Mouse (Mus musculus) MEL (cell line): ENCODE results near the gene Pdcd6. TPM values are rescaled to one million over a fixed set of nuclear protein-coding genes. Genes with fewer than 3 reads are reported as not detected.
A peak's percentile ranks its signal among the peaks of the same experiment; 100 is the strongest.

Experiments
- DNase-seq: peaks from one replicate; pipeline ENCODE4 v3.0.0; 2011; ENCODE audit warnings: low read depth, low spot score
- H3K27ac ChIP-seq: 2 replicates; pipeline ENCODE4 v1.5.1; 2012; ENCODE audit warnings: low read depth, mild to moderate bottlenecking, control low read depth, low read length, moderate library complexity; ENCODE audit not compliant: control insufficient read depth
- H3K27me3 ChIP-seq, 2 experiments: fragments of 150-350 bp in 1 of 2; sonication (generic) in 1 of 2; 2 replicates each; pipeline ENCODE4 v1.6.1; 2012; ENCODE audit warnings: low read length in 2 of 2, mild to moderate bottlenecking in 2 of 2, improper control_type of control experiment in 1 of 2, moderate library complexity in 1 of 2; ENCODE audit not compliant: insufficient read depth in 2 of 2, control insufficient read depth in 1 of 2
- H3K36me3 ChIP-seq, 2 experiments: 2 replicates each; pipeline ENCODE4 v1.6.1; 2012 to 2014; ENCODE audit warnings: low read length in 2 of 2, improper control_type of control experiment in 1 of 2, inconsistent platforms in 1 of 2, mild to moderate bottlenecking in 1 of 2; ENCODE audit not compliant: insufficient read depth in 2 of 2, control insufficient read depth in 1 of 2
- H3K4me1 ChIP-seq, 2 experiments: fragments of 150-350 bp in 1 of 2; sonication (generic) in 1 of 2; 2 replicates each; pipeline ENCODE4 v1.6.1; 2012; ENCODE audit warnings: low read length in 2 of 2, improper control_type of control experiment in 1 of 2, mild to moderate bottlenecking in 1 of 2; ENCODE audit not compliant: insufficient read depth in 2 of 2, control insufficient read depth in 1 of 2
- H3K4me3 ChIP-seq, 2 experiments: fragments of 150-350 bp in 1 of 2; sonication (generic) in 1 of 2; 2 replicates each; pipeline ENCODE4 v1.5.1; 2012; ENCODE audit warnings: low read depth in 2 of 2, low read length in 2 of 2, mild to moderate bottlenecking in 2 of 2, moderate library complexity in 2 of 2, control low read depth in 1 of 2, improper control_type of control experiment in 1 of 2; ENCODE audit not compliant: control insufficient read depth in 1 of 2, insufficient read depth in 1 of 2
- H3K79me2 ChIP-seq: 2 replicates; pipeline ENCODE4 v1.6.1; 2012; ENCODE audit warnings: mild to moderate bottlenecking, low read length, moderate library complexity; ENCODE audit not compliant: control insufficient read depth, poor library complexity, insufficient read depth
- H3K9ac ChIP-seq: 2 replicates; pipeline ENCODE4 v1.6.1; 2012; ENCODE audit warnings: low read depth, mild to moderate bottlenecking, control low read depth, low read length, moderate library complexity; ENCODE audit not compliant: control insufficient read depth, poor library complexity, severe bottlenecking
- H3K9me3 ChIP-seq: fragments of 150-350 bp; sonication (generic); replicated peaks from 2 replicates; pipeline ENCODE4 v1.6.1; 2012; ENCODE audit warnings: mild to moderate bottlenecking, low read length, improper control_type of control experiment, moderate library complexity; ENCODE audit not compliant: insufficient read depth
- CHD2 ChIP-seq: IDR thresholded peaks from 2 replicates; pipeline ENCODE4 v1.6.1; 2011; ENCODE audit warnings: low read length, improper control_type of control experiment
- ELF1 ChIP-seq: IDR thresholded peaks from 2 replicates; pipeline ENCODE4 v1.6.1; 2014; ENCODE audit warnings: low read depth, mild to moderate bottlenecking, inconsistent platforms, low read length, improper control_type of control experiment, moderate library complexity
- EP300 ChIP-seq, 2 experiments: IDR thresholded peaks; 2 replicates each; pipeline ENCODE4 v1.6.1; 2011; ENCODE audit warnings: improper control_type of control experiment in 2 of 2, low read length in 2 of 2, low read depth in 1 of 2, mild to moderate bottlenecking in 1 of 2
- ETS1 ChIP-seq: IDR thresholded peaks from 2 replicates; pipeline ENCODE4 v1.6.1; 2012; ENCODE audit warnings: low read depth, mild to moderate bottlenecking, inconsistent platforms, low read length, improper control_type of control experiment, moderate library complexity
- HCFC1 ChIP-seq: IDR thresholded peaks from 2 replicates; pipeline ENCODE4 v1.6.1; 2012; ENCODE audit warnings: low read depth, mild to moderate bottlenecking, inconsistent platforms, low read length, improper control_type of control experiment, moderate library complexity
- KAT2A ChIP-seq: conservative IDR thresholded peaks from 2 replicates; pipeline ENCODE4 v1.6.1; 2012; ENCODE audit warnings: low read depth, low read length, improper control_type of control experiment, inconsistent platforms
- MAFK ChIP-seq: IDR thresholded peaks from 2 replicates; pipeline ENCODE4 v1.6.1; 2011; ENCODE audit warnings: low read depth, mild to moderate bottlenecking, low read length, improper control_type of control experiment, borderline replicate concordance
- MEF2A ChIP-seq: IDR thresholded peaks from 2 replicates; pipeline ENCODE4 v1.6.1; 2014; ENCODE audit warnings: low read depth, mild to moderate bottlenecking, inconsistent platforms, low read length, improper control_type of control experiment; ENCODE audit not compliant: poor library complexity, insufficient replicate concordance, severe bottlenecking; ENCODE audit errors: extremely low read depth
- MXI1 ChIP-seq: IDR thresholded peaks from 2 replicates; pipeline ENCODE4 v1.6.1; 2011; ENCODE audit warnings: mild to moderate bottlenecking, low read depth, low read length, improper control_type of control experiment
- NRF1 ChIP-seq: IDR thresholded peaks from 2 replicates; pipeline ENCODE4 v1.6.1; 2014; ENCODE audit warnings: low read depth, mild to moderate bottlenecking, inconsistent platforms, low read length, improper control_type of control experiment, moderate library complexity; ENCODE audit not compliant: poor library complexity, insufficient read depth, severe bottlenecking
- POLR2AphosphoS5 ChIP-seq: IDR thresholded peaks from 2 replicates; pipeline ENCODE4 v1.6.1; 2012; ENCODE audit warnings: low read depth, borderline replicate concordance, mild to moderate bottlenecking, inconsistent platforms, low read length, moderate library complexity, mixed read lengths
- RAD21 ChIP-seq: IDR thresholded peaks from 2 replicates; pipeline ENCODE4 v1.6.1; 2011; ENCODE audit warnings: mild to moderate bottlenecking, low read depth, low read length, improper control_type of control experiment
- SIN3A ChIP-seq: IDR thresholded peaks from 2 replicates; pipeline ENCODE4 v1.6.1; 2012; ENCODE audit warnings: low read length, improper control_type of control experiment, inconsistent platforms
- SMC3 ChIP-seq: IDR thresholded peaks from 2 replicates; pipeline ENCODE4 v1.6.1; 2011; ENCODE audit warnings: low read depth, low read length, improper control_type of control experiment
- TAL1 ChIP-seq: IDR thresholded peaks from 2 replicates; pipeline ENCODE4 v1.6.1; 2012; ENCODE audit warnings: mild to moderate bottlenecking, inconsistent platforms, low read length, moderate library complexity, mixed read lengths
- TBP ChIP-seq: IDR thresholded peaks from 2 replicates; pipeline ENCODE4 v1.8.0; 2011; ENCODE audit warnings: low read depth, low read length, improper control_type of control experiment
- USF1 ChIP-seq: IDR thresholded peaks from 2 replicates; pipeline ENCODE4 v1.6.1; 2014; ENCODE audit warnings: low read depth, mild to moderate bottlenecking, inconsistent platforms, low read length, improper control_type of control experiment, moderate library complexity
- USF2 ChIP-seq, 2 experiments: IDR thresholded peaks; 2 replicates each; pipeline ENCODE4 v1.6.1; 2011 to 2012; ENCODE audit warnings: improper control_type of control experiment in 2 of 2, low read length in 2 of 2, borderline replicate concordance in 1 of 2, inconsistent platforms in 1 of 2, low read depth in 1 of 2, mild to moderate bottlenecking in 1 of 2; ENCODE audit not compliant: insufficient read depth in 1 of 2
- ZC3H11A ChIP-seq: IDR thresholded peaks from 2 replicates; pipeline ENCODE4 v1.6.1; 2012; ENCODE audit warnings: low read depth, mild to moderate bottlenecking, inconsistent platforms, low read length, improper control_type of control experiment
- ZMIZ1 ChIP-seq: IDR thresholded peaks from 2 replicates; pipeline ENCODE4 v1.6.1; 2012; ENCODE audit warnings: low read depth, mild to moderate bottlenecking, inconsistent platforms, low read length, improper control_type of control experiment, moderate library complexity
- ZNF384 ChIP-seq: IDR thresholded peaks from 2 replicates; pipeline ENCODE4 v1.6.1; 2012; ENCODE audit warnings: low read depth, mild to moderate bottlenecking, inconsistent platforms, low read length, improper control_type of control experiment
- polyA plus RNA-seq, 2 experiments: library from polyadenylated mRNA; stranded (reverse) in 1 of 2; unstranded in 1 of 2; fragments of >175 nt in 1 of 2; fragments of >200 nt in 1 of 2; gene quantifications; 2 replicates each; pipeline versions ENCODE4 v1.2.1 to v1.2.4; 2012; ENCODE audit warnings: low replicate concordance in 2 of 2, low read depth in 1 of 2; ENCODE audit not compliant: insufficient read length in 2 of 2, insufficient read depth in 1 of 2, missing spikeins in 1 of 2
- total RNA-seq: library from RNA; depleted of rRNA; stranded (reverse); fragments of 300-350 nt; gene quantifications from 2 replicates; pipeline ENCODE4 v1.2.3, GENCODE M21; 2012

Gene Pdcd6
- total and polyA plus RNA-seq, 3 experiments = 106 to 142 TPM; not detected in 1

GRCm38 (mm10) chr13:74316386-74316785, 994 bp downstream of the Pdcd6 start:
- Histone ChIP-seq H3K27me3 (no peaks in the 10 kb centered on the region), H3K9me3 (no peaks in the 10 kb centered on the region), H3K4me1 (peaks cover 8 to 12% of the 10 kb centered on the region in 2 experiments), H3K27ac (no peak overlapping the region), H3K9ac (peak overlapping the region; percentile 91), H3K36me3 (peaks cover 3 to 24% of the 10 kb centered on the region in 2 experiments), H3K79me2 (peaks cover 21% of the 10 kb centered on the region), H3K4me3 (peak overlapping the region; percentile 78 to 94)
- DNase-seq = no peak
- TF ChIP-seq RAD21 (no peak), EP300 (IDR thresholded peaks at IDR 0.05; ENCODE audit: low read depth in 1 of 2, low read length in 2 of 2) (no peak), USF1 (no peak), ELF1 (no peak), ZMIZ1 (no peak), POLR2AphosphoS5 (no peak)

- Histone ChIP-seq H3K9me3 (no peaks in the 10 kb centered on the region), H3K36me3 (peaks cover 10 to 24% of the 10 kb centered on the region in 2 experiments), H3K79me2 (peaks cover 21% of the 10 kb centered on the region), H3K4me3 (no peak overlapping the region), H3K9ac (no peak overlapping the region), H3K4me1 (peaks cover 8 to 12% of the 10 kb centered on the region in 2 experiments), H3K27me3 (no peaks in the 10 kb centered on the region), H3K27ac (no peak overlapping the region)
- no peak for DNase-seq
- no peak for TF ChIP-seq MXI1
- TF ChIP-seq HCFC1 = no peak
- TF ChIP-seq CHD2 = no peak
- TF ChIP-seq ZC3H11A = no peak
- no peak for TF ChIP-seq EP300 (IDR thresholded peaks at IDR 0.05; ENCODE audit: low read depth in 1 of 2, low read length in 2 of 2)
- no peak for TF ChIP-seq MEF2A
- no peak for TF ChIP-seq MAFK
- no peak for TF ChIP-seq SIN3A
- no peak for TF ChIP-seq RAD21
- no peak for TF ChIP-seq KAT2A
- no peak for TF ChIP-seq SMC3
- TF ChIP-seq ETS1 = no peak
- TF ChIP-seq TAL1 = no peak
- no peak for TF ChIP-seq ZNF384
- no peak for TF ChIP-seq TBP
- TF ChIP-seq NRF1 = no peak
- TF ChIP-seq USF2 (IDR thresholded peaks at IDR 0.05; ENCODE audit: borderline replicate concordance in 1 of 2, insufficient read depth in 1 of 2, low read depth in 1 of 2, low read length in 2 of 2) = no peak
Observed at GRCm38 (mm10) chr13:74314616-74315015, 2.8 kb downstream of the Pdcd6 start.
